Mouse (Mus musculus) myocyte (in vitro differentiated cells): ENCODE results near the gene Sgk2. TPM values are rescaled to one million over a fixed set of nuclear protein-coding genes. Genes with fewer than 3 reads are reported as not detected.

Experiments
- H3K27me3 ChIP-seq: one replicate; pipeline ENCODE4 v1.6.1; 2011; ENCODE audit not compliant: control insufficient read depth, insufficient read depth, insufficient read length
- H3K36me3 ChIP-seq: one replicate; pipeline ENCODE4 v1.6.1; 2011; ENCODE audit not compliant: control insufficient read depth, insufficient read depth
- H3K4me2 ChIP-seq: one replicate; pipeline ENCODE4 v1.6.1; 2011; ENCODE audit warnings: low read depth, control low read depth
- H3K4me3 ChIP-seq: one replicate; pipeline ENCODE4 v1.5.1; 2011; ENCODE audit warnings: mild to moderate bottlenecking, control low read depth, moderate library complexity
- H3K79me2 ChIP-seq: one replicate; pipeline ENCODE4 v1.6.1; 2011; ENCODE audit not compliant: control insufficient read depth, insufficient read depth
- H3ac ChIP-seq: one replicate; pipeline ENCODE4 v1.6.1; 2011; ENCODE audit not compliant: control insufficient read depth, insufficient read length
- CEBPB ChIP-seq: IDR thresholded peaks from 2 replicates; pipeline ENCODE4 v1.6.1; 2011; ENCODE audit warnings: mild to moderate bottlenecking, moderate library complexity; ENCODE audit not compliant: poor library complexity, insufficient read depth, severe bottlenecking
- E2F4 ChIP-seq: IDR thresholded peaks from one replicate; pipeline ENCODE4 v1.6.1; 2011; ENCODE audit warnings: mild to moderate bottlenecking, control low read depth, moderate library complexity; ENCODE audit not compliant: insufficient read depth
- MAX ChIP-seq: IDR thresholded peaks from one replicate; pipeline ENCODE4 v1.6.1; 2011; ENCODE audit warnings: low read depth, mild to moderate bottlenecking, control low read depth
- MYOD1 ChIP-seq, 3 experiments: IDR thresholded peaks; one replicate each; pipeline ENCODE4 v1.6.1; 2011; ENCODE audit warnings: control low read depth in 2 of 3, low read depth in 2 of 3, mild to moderate bottlenecking in 2 of 3, moderate library complexity in 1 of 3; ENCODE audit not compliant: insufficient read length in 2 of 3, control insufficient read depth in 1 of 3
- MYOG ChIP-seq, 3 experiments: IDR thresholded peaks; one replicate each; pipeline ENCODE4 v1.6.1; 2011; ENCODE audit warnings: control low read depth in 2 of 3, low read depth in 2 of 3, mild to moderate bottlenecking in 2 of 3; ENCODE audit not compliant: insufficient read length in 2 of 3, control insufficient read depth in 1 of 3, insufficient read depth in 1 of 3
- POLR2A ChIP-seq: IDR thresholded peaks from one replicate; pipeline ENCODE4 v1.6.1; 2011; ENCODE audit warnings: low read depth, mild to moderate bottlenecking, control low read depth, moderate library complexity; ENCODE audit not compliant: insufficient read length
- POLR2AphosphoS2 ChIP-seq: IDR thresholded peaks from one replicate; pipeline ENCODE4 v1.6.1; 2011; ENCODE audit warnings: low read depth, control low read depth; ENCODE audit not compliant: insufficient read length
- REST ChIP-seq: IDR thresholded peaks from one replicate; pipeline ENCODE4 v1.6.1; 2011; ENCODE audit warnings: mild to moderate bottlenecking, control low read depth, moderate library complexity; ENCODE audit not compliant: insufficient read depth, insufficient read length
- SRF ChIP-seq: IDR thresholded peaks from one replicate; pipeline ENCODE4 v1.6.1; 2011; ENCODE audit warnings: low read depth; ENCODE audit not compliant: control insufficient read depth, insufficient read length
- TCF12 ChIP-seq: IDR thresholded peaks from one replicate; pipeline ENCODE4 v1.6.1; 2011; ENCODE audit warnings: mild to moderate bottlenecking, control low read depth; ENCODE audit not compliant: poor library complexity, insufficient read depth, severe bottlenecking
- TCF3 ChIP-seq: IDR thresholded peaks from one replicate; pipeline ENCODE4 v1.6.1; 2011; ENCODE audit warnings: low read depth, control low read depth; ENCODE audit not compliant: insufficient read length
- USF1 ChIP-seq: IDR thresholded peaks from one replicate; pipeline ENCODE4 v1.6.1; 2011; ENCODE audit warnings: low read depth, mild to moderate bottlenecking, control low read depth, moderate library complexity
- polyA plus RNA-seq: library from polyadenylated mRNA; unstranded; fragments of >200 nt; fragmentation: generic; extraction: Trizol; gene quantifications from one replicate; pipeline ENCODE4 v1.2.1, GENCODE M21; 2012; ENCODE audit warnings: missing spikeins

Gene Sgk2
- polyA plus RNA-seq, 1 experiment = not detected

GRCm38 (mm10) chr2:162966734-162967133, 20.4 kb upstream of the Sgk2 start:
- no peaks in the 10 kb centered on the region for H3K79me2 ChIP-seq
- no peaks in the 10 kb centered on the region for H3K36me3 ChIP-seq
- H3K27me3 ChIP-seq = no peaks in the 10 kb centered on the region
- H3K4me2 ChIP-seq = no peak overlapping the region
- H3ac ChIP-seq = no peak overlapping the region
- TF ChIP-seq MAX (no peak), TCF12 (no peak), POLR2AphosphoS2 (no peak), SRF (no peak), CEBPB (no peak)
- no peak overlapping the region for H3K4me3 ChIP-seq

GRCm38 (mm10) chr2:162968357-162968756, 18.8 kb upstream of the Sgk2 start:
- H3ac ChIP-seq = no peak overlapping the region
- no peaks in the 10 kb centered on the region for H3K36me3 ChIP-seq
- no peaks in the 10 kb centered on the region for H3K27me3 ChIP-seq
- no peaks in the 10 kb centered on the region for H3K79me2 ChIP-seq
- TF ChIP-seq REST (no peak), POLR2AphosphoS2 (no peak), MAX (no peak), TCF12 (no peak), POLR2A (no peak), E2F4 (no peak), TCF3 (no peak), MYOD1 (IDR thresholded peaks at IDR 0.05; ENCODE audit: control insufficient read depth in 1 of 3, insufficient read length in 2 of 3, low read depth in 2 of 3) (no peak)
- H3K4me2 ChIP-seq = no peak overlapping the region
- no peak overlapping the region for H3K4me3 ChIP-seq

DNA sequence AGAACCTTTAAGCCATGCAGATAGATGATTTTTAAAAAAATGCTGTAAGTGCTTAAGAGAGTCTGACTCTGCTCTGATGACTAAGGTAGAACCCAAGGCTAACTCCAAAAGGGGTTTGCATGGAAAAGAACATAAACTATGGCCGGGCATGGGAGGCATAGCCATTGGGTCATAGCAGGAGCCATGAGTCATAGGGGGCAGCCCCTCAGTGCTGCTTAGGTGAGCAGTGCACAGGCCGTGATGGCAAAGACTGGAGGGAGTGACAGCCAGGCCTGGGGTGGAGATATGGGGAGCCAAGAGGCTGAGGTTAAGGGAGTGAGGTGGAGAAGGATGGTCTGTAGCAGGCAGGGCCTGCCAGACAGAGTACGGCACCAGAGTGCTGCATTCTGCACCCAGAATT, 18.0 kb upstream of the Sgk2 start:
- Histone ChIP-seq H3K27me3 (no peaks in the 10 kb centered on the region), H3ac (no peak overlapping the region)
- TF ChIP-seq MAX (no peak), REST (no peak), CEBPB (no peak), USF1 (no peak), SRF (no peak), POLR2A (no peak), TCF3 (no peak), E2F4 (no peak), MYOD1 (IDR thresholded peaks at IDR 0.05; ENCODE audit: control insufficient read depth in 1 of 3, insufficient read length in 2 of 3, low read depth in 2 of 3) (no peak), MYOG (IDR thresholded peaks at IDR 0.05; ENCODE audit: control insufficient read depth in 1 of 3, insufficient read depth in 1 of 3, insufficient read length in 2 of 3, low read depth in 2 of 3) (no peak)

DNA sequence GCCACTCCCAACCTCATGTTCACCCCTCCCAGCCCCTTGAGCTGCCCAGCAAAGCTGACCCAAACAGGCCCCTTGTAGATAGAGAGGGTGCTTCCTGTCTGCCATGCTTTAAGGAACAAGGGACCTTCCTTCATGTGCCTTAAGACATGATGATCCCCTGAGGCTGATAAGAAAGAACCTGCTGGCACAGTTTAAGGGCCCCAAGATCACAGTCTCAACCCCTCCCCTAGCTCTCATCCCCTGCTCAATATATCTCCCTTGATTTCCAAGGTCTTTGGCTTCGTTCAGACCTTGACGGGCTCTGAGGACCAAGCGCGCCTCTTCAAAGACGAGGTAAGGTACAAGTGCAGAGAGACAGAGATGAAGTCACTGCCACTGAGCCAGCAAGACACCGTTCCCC, 16.2 kb upstream of the Sgk2 start:
- TF ChIP-seq POLR2A = no peak
- TF ChIP-seq MYOD1 (IDR thresholded peaks at IDR 0.05; ENCODE audit: control insufficient read depth in 1 of 3, insufficient read length in 2 of 3, low read depth in 2 of 3) = no peak
- no peak for TF ChIP-seq CEBPB
- TF ChIP-seq MYOG (IDR thresholded peaks at IDR 0.05; ENCODE audit: control insufficient read depth in 1 of 3, insufficient read depth in 1 of 3, insufficient read length in 2 of 3, low read depth in 2 of 3) = no peak
- no peak for TF ChIP-seq SRF
- TF ChIP-seq TCF12 = no peak
- Histone ChIP-seq H3K79me2 (no peaks in the 10 kb centered on the region), H3K27me3 (no peaks in the 10 kb centered on the region), H3K4me2 (no peak overlapping the region), H3ac (no peak overlapping the region), H3K36me3 (no peaks in the 10 kb centered on the region), H3K4me3 (no peak overlapping the region)

More for the DNA sequence above, 18.0 kb upstream of the Sgk2 start:
- Histone ChIP-seq H3K4me3 (no peak overlapping the region), H3K79me2 (no peaks in the 10 kb centered on the region), H3K36me3 (no peaks in the 10 kb centered on the region), H3K4me2 (no peak overlapping the region)

DNA sequence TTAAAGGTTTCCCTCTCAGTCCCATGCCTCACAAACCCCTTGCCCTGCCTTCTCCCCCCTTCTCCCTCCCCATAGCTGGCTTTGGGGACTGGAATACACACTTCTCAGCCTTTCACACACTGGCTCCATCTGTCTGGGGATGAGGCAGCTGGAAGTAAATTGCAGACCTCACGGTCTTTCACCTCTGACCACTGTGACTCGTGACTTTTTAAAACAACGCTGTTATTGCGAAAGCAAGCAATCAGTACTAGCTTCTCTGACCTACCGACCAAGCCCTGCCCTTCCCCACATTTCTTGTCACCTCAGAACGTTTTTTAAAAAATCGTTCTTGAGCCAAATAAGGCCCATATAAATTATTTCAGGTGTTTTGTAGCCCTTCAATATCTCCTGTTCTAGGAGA, 14.4 kb upstream of the Sgk2 start:
- H3K36me3 ChIP-seq = no peaks in the 10 kb centered on the region
- H3ac ChIP-seq = no peak overlapping the region
- H3K4me3 ChIP-seq = no peak overlapping the region
- H3K79me2 ChIP-seq = no peaks in the 10 kb centered on the region
- no peak overlapping the region for H3K4me2 ChIP-seq
- no peaks in the 10 kb centered on the region for H3K27me3 ChIP-seq
- TF ChIP-seq REST (no peak), MAX (no peak), TCF12 (no peak), POLR2AphosphoS2 (no peak), CEBPB (0 out of 2 replicates have a peak, but pooled peaks have one; percentile 8)

GRCm38 (mm10) chr2:162973206-162973605, 13.9 kb upstream of the Sgk2 start:
- no peak overlapping the region for H3K4me3 ChIP-seq
- H3ac ChIP-seq = no peak overlapping the region
- TF ChIP-seq TCF3 (no peak), POLR2AphosphoS2 (no peak), USF1 (no peak), MYOD1 (IDR thresholded peaks at IDR 0.05; ENCODE audit: control insufficient read depth in 1 of 3, insufficient read length in 2 of 3, low read depth in 2 of 3) (no peak), TCF12 (no peak), REST (no peak), SRF (no peak), MYOG (IDR thresholded peaks at IDR 0.05; ENCODE audit: control insufficient read depth in 1 of 3, insufficient read depth in 1 of 3, insufficient read length in 2 of 3, low read depth in 2 of 3) (no peak), E2F4 (no peak), CEBPB (no peak), POLR2A (no peak), MAX (no peak)
- H3K4me2 ChIP-seq = peak overlapping the region; percentile 70
- no peaks in the 10 kb centered on the region for H3K27me3 ChIP-seq
- H3K79me2 ChIP-seq = no peaks in the 10 kb centered on the region
- H3K36me3 ChIP-seq = no peaks in the 10 kb centered on the region
